Mouse (Mus musculus): ENCODE data around the gene Cep164. TPM values are rescaled to one million over a fixed set of nuclear protein-coding genes. Genes with fewer than 3 reads are reported as not detected.

The Cep164 gene
- total RNA-seq (2023): 10 to 100 TPM; 19.0 to 23.4 TPM

GRCm38 (mm10) chr9:45828291-45828963 is at the start of gene Cep164:
Cep164 (minus strand) TSS chr9:45828691.

DNA sequence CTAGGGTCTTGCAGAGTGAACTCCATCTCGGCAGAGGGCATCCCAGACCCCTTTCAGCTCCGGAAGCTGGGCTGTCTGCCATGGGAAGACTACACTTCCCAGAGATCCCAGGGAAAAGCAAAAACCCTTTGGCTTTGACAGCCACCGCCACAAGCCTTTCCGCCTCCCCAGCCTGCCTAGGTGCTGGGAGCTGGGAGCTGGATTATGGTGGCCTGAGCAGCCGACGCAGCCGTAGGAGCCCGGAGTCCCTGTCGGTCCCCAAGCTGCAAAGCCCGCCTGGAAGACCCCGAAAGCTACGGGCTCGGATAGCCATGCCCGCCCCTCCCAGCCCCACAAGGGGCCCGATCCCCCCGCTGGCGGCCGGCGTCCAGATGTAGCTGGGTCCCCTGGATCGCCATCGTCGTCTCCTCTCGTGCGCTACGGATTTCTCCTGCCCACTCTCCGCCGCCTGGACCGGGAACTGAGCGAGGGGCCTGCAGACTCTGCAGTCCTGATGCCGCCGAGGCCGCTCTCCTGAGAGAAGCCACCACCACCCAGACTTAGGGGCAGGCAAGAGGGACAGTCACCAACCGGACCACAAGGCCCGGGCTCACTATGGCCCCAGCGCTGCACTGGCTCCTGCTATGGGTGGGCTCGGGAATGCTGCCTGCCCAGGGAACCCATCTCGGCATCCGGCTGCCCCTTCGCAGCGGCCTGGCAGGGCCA is 10.1 kb upstream of the Cep164 start, which contains the start of gene Bace1:
Gene Bace1 (plus strand): TSS at position 147 of the 705 bp plus-strand sequence.

Other genes starting within 250 kb of the Cep164 start
- 10 to 100 TPM; 13.7 to 15.6 TPM for gene Bace1, start 9.9 kb upstream of the Cep164 start, total RNA-seq (2023)
- gene Pcsk7, start 77.8 kb upstream of the Cep164 start, total RNA-seq (2023): 10 to 100 TPM; 48.0 to 61.4 TPM
- 10 to 100 TPM; 30.2 to 32.8 TPM for gene Rnf214, start 78.2 kb upstream of the Cep164 start, total RNA-seq (2023)
- under 1 TPM; 0.31 to 0.77 TPM for gene Tagln, start 107.4 kb upstream of the Cep164 start, total RNA-seq (2023)
- 100 to 1,000 TPM; 176 to 188 TPM for gene Sidt2, start 126.6 kb upstream of the Cep164 start, total RNA-seq (2023)
- 10 to 100 TPM; 51.8 to 52.0 TPM for gene Pafah1b2, start 184.0 kb upstream of the Cep164 start, total RNA-seq (2023)
- gene Sik3, start 184.1 kb upstream of the Cep164 start, total RNA-seq (2023): 10 to 100 TPM; 50.4 to 52.8 TPM